ENCODE assay signal across 9 mouse cellular contexts in the genomic region with DNA sequence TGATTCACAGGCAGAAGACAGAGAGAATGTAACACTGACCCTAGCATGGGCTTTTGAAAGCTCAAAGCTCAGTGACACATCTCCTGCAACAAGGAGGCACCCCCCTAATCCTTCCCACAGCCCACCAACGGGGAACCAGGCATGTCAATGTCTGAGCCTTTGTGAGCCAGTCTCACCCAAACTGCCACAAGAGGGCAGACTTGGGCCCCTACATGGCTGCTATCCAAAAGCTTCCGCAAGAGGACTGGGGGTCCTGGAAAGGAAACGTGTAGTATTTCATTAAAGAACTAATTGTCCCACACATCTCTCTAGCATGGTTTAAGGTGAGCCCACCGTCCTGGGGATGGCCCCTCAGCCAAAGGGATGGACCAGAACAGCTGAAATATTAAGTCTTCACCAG. TPM values are rescaled to one million over a fixed set of nuclear protein-coding genes. Genes with fewer than 3 reads are reported as not detected.
DNase-seq lines count a peak whose midpoint lies in the region; ATAC-seq and TF ChIP-seq lines count a peak whose summit lies in the region.
"Had no signal": no experiment of that assay in that cellular context is flagged by ENCODE, and none has a peak within 500 bp of the region (broad histone marks: within the 10 kb centered on the region; RNA-seq: fewer than 3 reads in every experiment).

No protein-coding gene starts in this region.

- no peak overlapping the region for H3K9ac ChIP-seq in neural tube, embryonic 11.5 days (ENCODE audit: low read length)

- no peak overlapping the region for H3K4me3 ChIP-seq in cerebellum, adult 2 months (replicated peaks; ENCODE audit: insufficient read depth, low read depth, low read length)
- H3K4me3 ChIP-seq in left cerebral cortex, adult 2 months, result no peak overlapping the region
- no peak overlapping the region for H3K4me3 ChIP-seq in cortical plate, adult 2 months (ENCODE audit: insufficient read depth, low read length)
- no peak overlapping the region for H3K4me3 ChIP-seq in neural tube, embryonic 11.5 days (ENCODE audit: low read depth, low read length)

- 0 out of 2 replicates have a peak, but pooled peaks have one; percentile 20 for TF ChIP-seq CTCF in cerebellum, adult 2 months (IDR thresholded peaks at IDR 0.05; ENCODE audit: borderline replicate concordance, insufficient read depth, low read depth, low read length)
- peak; percentile 66 for TF ChIP-seq CTCF in left cerebral cortex, adult 2 months (IDR thresholded peaks at IDR 0.05)
- TF ChIP-seq CTCF in cortical plate, adult 2 months (IDR thresholded peaks at IDR 0.05; ENCODE audit: extremely low read depth, insufficient read depth, low read length), result peak; percentile 52

- no peaks in the 10 kb centered on the region for H3K9me3 ChIP-seq in neural tube, embryonic 11.5 days (ENCODE audit: control insufficient read depth, low read length)

- no peak for ATAC-seq in neural tube, embryonic 11.5 days (ENCODE audit: insufficient read depth, low FRiP score, low TSS enrichment)
- ATAC-seq in erythroid progenitor cell, adult 5-6 weeks (replicated peaks; ENCODE audit: low FRiP score, poor library complexity, severe bottlenecking), result no peak

- no peak overlapping the region for H3K4me2 ChIP-seq in neural tube, embryonic 11.5 days (ENCODE audit: low read depth)

- peak in 1 of 2 experiments; percentile 15 for DNase-seq in cerebellum, adult 2 months
- no peak for DNase-seq in cerebellum, postnatal 36 days
- no peak for DNase-seq in left cerebral cortex, adult 2 months (ENCODE audit: extremely low spot score in 1 of 2, low spot score in 2 of 2)
- DNase-seq in left cerebral cortex, postnatal 10 days (ENCODE audit: extremely low spot score in 1 of 2, low spot score in 2 of 2), result no peak
- peak; percentile 67 for DNase-seq in neural tube, embryonic 11.5 days (ENCODE audit: low spot score)
- DNase-seq in right cerebral cortex, postnatal 14 days, result no peak

- H3K27me3 ChIP-seq in cerebellum, adult 2 months (ENCODE audit: control insufficient read depth, insufficient read depth, low read length), result no peaks in the 10 kb centered on the region; the same call in 1 of the 2 replicates
- no peaks in the 10 kb centered on the region for H3K27me3 ChIP-seq in neural tube, embryonic 11.5 days (ENCODE audit: control insufficient read depth, insufficient read depth, low read length)

- H3K4me1 ChIP-seq in cerebellum, adult 2 months (ENCODE audit: control insufficient read depth, insufficient read depth, low read length), result no peaks in the 10 kb centered on the region
- H3K4me1 ChIP-seq in cortical plate, adult 2 months (ENCODE audit: control insufficient read depth, insufficient read depth, low read length), result no peaks in the 10 kb centered on the region
- no peaks in the 10 kb centered on the region for H3K4me1 ChIP-seq in neural tube, embryonic 11.5 days (ENCODE audit: control insufficient read depth, insufficient read depth, low read length)

- no peak for TF ChIP-seq POLR2A in cerebellum, adult 2 months (IDR thresholded peaks at IDR 0.05; ENCODE audit: borderline replicate concordance, insufficient read depth, low read length)
- no peak for TF ChIP-seq POLR2A in cortical plate, adult 2 months (IDR thresholded peaks at IDR 0.05; ENCODE audit: extremely low read depth, insufficient read depth, low read length)

- intact Hi-C loops in left cerebral cortex, adult 2 months (cut with DNase I), result no loop called here
- intact Hi-C loops in left cerebral cortex, postnatal 10 days (cut with DNase I), result no loop called here

- 6% methylated on average over 4 of the region's 4 CpGs for WGBS in cerebellum, adult 2 months
- WGBS in neural tube, embryonic 11.5 days, result 16% methylated on average over 4 of the region's 4 CpGs

- no peaks in the 10 kb centered on the region for H3K36me3 ChIP-seq in neural tube, embryonic 11.5 days (ENCODE audit: control insufficient read depth, insufficient read depth, low read length)

- H3K27ac ChIP-seq in cerebellum, adult 2 months (ENCODE audit: insufficient read depth, low read length), result no peak overlapping the region
- H3K27ac ChIP-seq in left cerebral cortex, adult 2 months, result no peak overlapping the region
- no peak overlapping the region for H3K27ac ChIP-seq in cortical plate, adult 2 months (ENCODE audit: insufficient read depth, low read length)
- no peak overlapping the region for H3K27ac ChIP-seq in neural tube, embryonic 11.5 days (ENCODE audit: low read depth, low read length)
- H3K27ac ChIP-seq: macrophage had no signal

RNA-seq across cellular contexts. Expression of a gene that starts 6.6 kb away (rescaled TPM):
- 169 and 171 TPM in 2 replicates for polyA plus RNA-seq in cerebellum, adult 2 months (2012; rRNA removed)
- total RNA-seq in left cerebral cortex, adult 2 months (2021), result 10 to 100 TPM; 84.3 to 88.2 TPM
- total RNA-seq in left cerebral cortex, postnatal 10 days (2021), result 10 to 100 TPM; 48.8 to 50.5 TPM
- 237 and 256 TPM in 2 replicates for polyA plus RNA-seq in cortical plate, adult 2 months (2012; rRNA removed)
- polyA plus RNA-seq in neural tube, embryonic 11.5 days (2014; fragmentation: Nextera tagmentation; extraction: Ambion mirVana), result 0.65 and 0.94 TPM in 2 replicates
- 1.1 and 1.7 TPM in 2 replicates for total RNA-seq in erythroid progenitor cell, adult 5-6 weeks (2015; ENCODE audit: low replicate concordance)
- 3.7 and 4.3 TPM in 2 replicates for total RNA-seq in erythroid progenitor cell, adult 5-6 weeks (2017; ENCODE audit: low replicate concordance)

RNA-seq across cellular contexts. Expression of a gene that starts 17.7 kb away (rescaled TPM):
- polyA plus RNA-seq in cerebellum, adult 2 months (2012; rRNA removed), result 11.1 and 12.4 TPM in 2 replicates
- total RNA-seq in left cerebral cortex, adult 2 months (2021), result 10 to 100 TPM in 1 of 2 experiments, 1 to 10 TPM in 1; 9.8 to 10.1 TPM
- total RNA-seq in left cerebral cortex, postnatal 10 days (2021), result 1 to 10 TPM; 8.8 to 9.7 TPM
- polyA plus RNA-seq in cortical plate, adult 2 months (2012; rRNA removed), result 12.6 and 14.5 TPM in 2 replicates
- polyA plus RNA-seq in neural tube, embryonic 11.5 days (2014; fragmentation: Nextera tagmentation; extraction: Ambion mirVana), result 4.0 and 5.7 TPM in 2 replicates
- not detected in 2 replicates for total RNA-seq in erythroid progenitor cell, adult 5-6 weeks (2015; ENCODE audit: low replicate concordance)
- total RNA-seq in erythroid progenitor cell, adult 5-6 weeks (2017; ENCODE audit: low replicate concordance), result 0.53 TPM in 1 of 2 replicates, not detected in the other

RNA-seq across cellular contexts. Expression of a gene that starts 26.2 kb away (rescaled TPM):
- 45.3 and 50.2 TPM in 2 replicates for polyA plus RNA-seq in cerebellum, adult 2 months (2012; rRNA removed)
- 10 to 100 TPM; 25.6 to 26.3 TPM for total RNA-seq in left cerebral cortex, adult 2 months (2021)
- 10 to 100 TPM; 27.8 to 30.0 TPM for total RNA-seq in left cerebral cortex, postnatal 10 days (2021)
- polyA plus RNA-seq in cortical plate, adult 2 months (2012; rRNA removed), result 41.7 and 43.4 TPM in 2 replicates
- polyA plus RNA-seq in neural tube, embryonic 11.5 days (2014; fragmentation: Nextera tagmentation; extraction: Ambion mirVana), result 60.8 and 64.0 TPM in 2 replicates
- 6.7 and 19.1 TPM in 2 replicates for total RNA-seq in erythroid progenitor cell, adult 5-6 weeks (2015; ENCODE audit: low replicate concordance)
- total RNA-seq in erythroid progenitor cell, adult 5-6 weeks (2017; ENCODE audit: low replicate concordance), result 7.1 and 16.2 TPM in 2 replicates

RNA-seq across cellular contexts. Expression of a gene that starts 36.6 kb away (rescaled TPM):
- 129 and 130 TPM in 2 replicates for polyA plus RNA-seq in cerebellum, adult 2 months (2012; rRNA removed)
- total RNA-seq in left cerebral cortex, adult 2 months (2021), result 100 to 1,000 TPM; 118 to 122 TPM
- total RNA-seq in left cerebral cortex, postnatal 10 days (2021), result 100 to 1,000 TPM; 120 to 127 TPM
- 114 and 115 TPM in 2 replicates for polyA plus RNA-seq in cortical plate, adult 2 months (2012; rRNA removed)
- polyA plus RNA-seq in neural tube, embryonic 11.5 days (2014; fragmentation: Nextera tagmentation; extraction: Ambion mirVana), result 352 and 373 TPM in 2 replicates
- 47.4 and 59.5 TPM in 2 replicates for total RNA-seq in erythroid progenitor cell, adult 5-6 weeks (2015; ENCODE audit: low replicate concordance)
- 41.5 and 59.7 TPM in 2 replicates for total RNA-seq in erythroid progenitor cell, adult 5-6 weeks (2017; ENCODE audit: low replicate concordance)

RNA-seq across cellular contexts. Expression of a gene that starts 43.5 kb away (rescaled TPM):
- polyA plus RNA-seq in cerebellum, adult 2 months (2012; rRNA removed), result not detected in 2 replicates
- not detected for total RNA-seq in left cerebral cortex, adult 2 months (2021)
- not detected for total RNA-seq in left cerebral cortex, postnatal 10 days (2021)
- not detected in 2 replicates for polyA plus RNA-seq in cortical plate, adult 2 months (2012; rRNA removed)
- polyA plus RNA-seq in neural tube, embryonic 11.5 days (2014; fragmentation: Nextera tagmentation; extraction: Ambion mirVana), result not detected in 2 replicates
- total RNA-seq in erythroid progenitor cell, adult 5-6 weeks (2015; ENCODE audit: low replicate concordance), result not detected in 2 replicates
- not detected in 2 replicates for total RNA-seq in erythroid progenitor cell, adult 5-6 weeks (2017; ENCODE audit: low replicate concordance)
- polyA plus RNA-seq: macrophage had no signal

Comparison
In these comparisons a context has a peak if more than half of its experiments do, and no peak if none do; other contexts are left out.
1. RNA of a gene that starts 6.6 kb away (total RNA-seq): 84.3 to 88.2 TPM in left cerebral cortex, adult 2 months and 48.8 to 50.5 TPM in left cerebral cortex, postnatal 10 days; 1.1 to 4.3 TPM in erythroid progenitor cell, adult 5-6 weeks; every median in the first group is over 4 times any median in the second.
2. RNA of a gene that starts 17.7 kb away (total RNA-seq): 9.8 to 10.1 TPM in left cerebral cortex, adult 2 months and 8.8 to 9.7 TPM in left cerebral cortex, postnatal 10 days; 0.53 TPM in erythroid progenitor cell, adult 5-6 weeks; every median in the first group is over 4 times any median in the second.
3. Peak in every context shown above with its lines, with median percentiles within 50 percentile points of each other: CTCF ChIP-seq.